Mouse (Mus musculus) stomach, postnatal 0 days (tissue): ENCODE data around the gene Camp. TPM values are rescaled to one million over a fixed set of nuclear protein-coding genes. Genes with fewer than 3 reads are reported as not detected.
A peak's percentile ranks its signal among the peaks of the same experiment; 100 is the strongest.

Experiments used
- ATAC-seq: fragments of 200-750 bp; cut with Nextera tagmentation; 2 replicates; pipeline ENCODE4 v1.8.0; 2017; ENCODE audit not compliant: low FRiP score, low TSS enrichment
- DNase-seq: peaks from one replicate; pipeline ENCODE4 v3.0.0-alpha.2; 2016; ENCODE audit warnings: low spot score
- H3K27ac ChIP-seq: fragments of 300-500 bp; sonication (generic); replicated peaks from 2 replicates; pipeline ENCODE4 v1.5.1; 2014; ENCODE audit warnings: mild to moderate bottlenecking, control low read depth
- H3K27me3 ChIP-seq: fragments of 300-500 bp; sonication (generic); 2 replicates; pipeline ENCODE4 v1.6.1; 2014; ENCODE audit warnings: low read length; ENCODE audit not compliant: control insufficient read depth, insufficient read depth
- H3K36me3 ChIP-seq: fragments of 300-500 bp; sonication (generic); 2 replicates; pipeline ENCODE4 v1.6.1; 2014; ENCODE audit warnings: low read length, mixed read lengths; ENCODE audit not compliant: control insufficient read depth, insufficient read depth
- H3K4me1 ChIP-seq: fragments of 300-500 bp; sonication (generic); replicated peaks from 2 replicates; pipeline ENCODE4 v1.6.1; 2014; ENCODE audit warnings: antibody characterized with exemption; ENCODE audit not compliant: control insufficient read depth, insufficient read depth
- H3K4me2 ChIP-seq: fragments of 300-500 bp; sonication (generic); replicated peaks from 2 replicates; pipeline ENCODE4 v1.6.1; 2014; ENCODE audit warnings: low read depth, mild to moderate bottlenecking, control low read depth, moderate library complexity
- H3K4me3 ChIP-seq: fragments of 300-500 bp; sonication (generic); 2 replicates; pipeline ENCODE4 v1.5.1; 2014; ENCODE audit warnings: low read depth, low read length, control low read depth
- H3K9ac ChIP-seq: fragments of 300-500 bp; sonication (generic); 2 replicates; pipeline ENCODE4 v1.6.1; 2014; ENCODE audit warnings: mild to moderate bottlenecking, low read length, control low read depth, mixed read lengths
- H3K9me3 ChIP-seq: fragments of 300-500 bp; sonication (generic); 2 replicates; pipeline ENCODE4 v1.6.1; 2016; ENCODE audit warnings: low read length; ENCODE audit not compliant: control insufficient read depth
- CTCF ChIP-seq: IDR thresholded peaks from 2 replicates; pipeline ENCODE4 v1.5.1; 2016; ENCODE audit warnings: antibody characterized with exemption, low read depth, mild to moderate bottlenecking, moderate library complexity
- EP300 ChIP-seq: optimal IDR thresholded peaks from 2 replicates; pipeline ENCODE3; 2016; ENCODE audit warnings: antibody characterized with exemption
- WGBS: fragments of 180-500 bp; shearing (Covaris S2); extraction: QIAGEN DNeasy Blood & Tissue Kit; methylation state at CpG from one replicate; pipeline ENCODE4 v1.1.7; 2014; 5-methylcytosine and 5-hydroxymethylcytosine counted together
- polyA plus RNA-seq: library from polyadenylated mRNA; unstranded; fragments of >200 nt; fragmentation: Nextera tagmentation; extraction: Ambion mirVana; gene quantifications from 2 replicates; pipeline ENCODE4 v1.2.1, GENCODE M21; 2015

Camp gene
- polyA plus RNA-seq, 1 experiment from 2014 or later: 1.5 TPM

DNA sequence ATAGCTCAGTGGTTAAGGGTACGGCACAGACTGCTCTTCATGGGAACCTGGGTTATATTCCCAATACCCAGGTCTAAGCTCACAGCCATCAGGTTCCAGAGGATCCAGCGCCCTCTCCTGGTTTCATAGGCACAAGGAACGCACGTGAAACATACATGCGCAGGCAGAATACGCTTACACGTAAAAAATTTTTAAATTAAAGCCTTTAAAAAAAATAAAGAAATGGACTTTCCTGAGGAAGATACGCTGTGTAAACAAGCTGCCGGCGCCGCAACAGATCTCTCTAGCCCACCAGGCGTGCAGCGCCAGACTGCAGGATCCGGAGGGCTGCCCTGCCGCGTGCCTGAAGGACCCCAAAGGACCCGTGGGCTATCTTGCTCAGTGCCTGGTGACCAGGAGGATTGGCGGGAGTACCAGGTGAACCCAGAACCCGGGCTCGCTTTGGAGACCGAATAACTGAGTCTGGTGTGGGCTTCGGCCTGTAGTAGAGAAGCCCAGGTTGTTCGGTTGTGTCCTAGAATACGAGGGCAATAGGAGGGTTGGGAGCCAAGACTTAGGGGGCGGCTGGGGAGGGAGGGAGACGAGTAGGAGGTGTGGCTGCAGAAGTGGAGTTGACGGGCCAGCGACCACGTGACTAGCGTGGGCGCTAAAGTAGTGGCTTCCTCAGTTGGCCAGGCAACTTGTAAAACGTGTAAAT is 16.9 kb downstream of the Camp start, which contains the start of gene Nme6:
TSS of gene Nme6 (plus strand) at position 359 of the 697 bp plus-strand sequence.
- peak; percentile 91 for DNase-seq
- H3K4me1 ChIP-seq: no peaks in the 10 kb centered on the region
- WGBS: under 1% methylated on average over 32 of the region's 32 CpGs
- TF ChIP-seq EP300: peak; percentile 93
- peak; percentile 86 for TF ChIP-seq CTCF
- peak within 1 kb of the TSS; percentile 71 for H3K9ac ChIP-seq
- H3K4me2 ChIP-seq: peak within 1 kb of the TSS; percentile 91
- no peaks in the 10 kb centered on the region for H3K27me3 ChIP-seq
- H3K9me3 ChIP-seq: no peaks in the 10 kb centered on the region
- H3K4me3 ChIP-seq: peak within 1 kb of the TSS; percentile 66
- ATAC-seq: peak; percentile 98
- no peaks in the 10 kb centered on the region for H3K36me3 ChIP-seq
- peak within 1 kb of the TSS; percentile 50 for H3K27ac ChIP-seq

- 67% methylated on average over 5 of the region's 5 CpGs for WGBS
- no peak for ATAC-seq
- TF ChIP-seq CTCF (no peak), EP300 (no peak)
These were observed 23.2 kb downstream of the Camp start for GRCm38 (mm10) chr9:109826181-109826580.

GRCm38 (mm10) chr9:109825739-109826138 is 23.7 kb downstream of the Camp start:
- H3K4me2 ChIP-seq: no peak overlapping the region
- TF ChIP-seq EP300 (no peak), CTCF (no peak)
- no peak overlapping the region for H3K4me3 ChIP-seq
- 57% methylated on average over 4 of the region's 4 CpGs for WGBS
- DNase-seq (no peak), ATAC-seq (no peak)
- no peaks in the 10 kb centered on the region for H3K9me3 ChIP-seq
- no peaks in the 10 kb centered on the region for H3K27me3 ChIP-seq
- no peak overlapping the region for H3K9ac ChIP-seq
- H3K4me1 ChIP-seq: no peaks in the 10 kb centered on the region
- H3K36me3 ChIP-seq: no peaks in the 10 kb centered on the region
- H3K27ac ChIP-seq: no peak overlapping the region

More at GRCm38 (mm10) chr9:109826181-109826580, 23.2 kb downstream of the Camp start:
- Histone ChIP-seq H3K27ac (no peak overlapping the region), H3K27me3 (no peaks in the 10 kb centered on the region), H3K36me3 (no peaks in the 10 kb centered on the region), H3K4me3 (no peak overlapping the region), H3K4me2 (no peak overlapping the region), H3K9ac (no peak overlapping the region), H3K4me1 (no peaks in the 10 kb centered on the region), H3K9me3 (no peaks in the 10 kb centered on the region)
- DNase-seq: no peak

DNA sequence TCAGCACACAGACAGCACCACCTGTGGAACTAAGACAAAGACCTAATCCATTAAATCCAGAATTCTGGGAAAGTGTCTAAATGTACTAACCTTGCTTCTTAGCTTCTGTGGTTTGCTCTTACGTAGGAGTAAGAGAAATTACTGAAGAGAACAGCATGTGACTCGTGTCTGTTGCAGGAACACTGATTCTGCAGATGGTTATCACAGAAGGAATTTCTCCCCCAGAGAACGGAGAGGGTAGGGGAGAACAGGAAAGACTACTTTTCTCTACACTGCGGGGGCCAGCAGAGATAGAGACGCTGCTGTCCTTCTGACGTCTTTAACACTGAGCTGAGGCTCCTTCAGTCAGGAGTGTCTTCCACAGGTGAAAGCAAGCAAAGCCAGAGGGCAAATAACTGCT is 33.1 kb downstream of the Camp start:
- no peaks in the 10 kb centered on the region for H3K27me3 ChIP-seq
- H3K4me2 ChIP-seq: no peak overlapping the region
- H3K36me3 ChIP-seq: no peaks in the 10 kb centered on the region
- no peak overlapping the region for H3K4me3 ChIP-seq
- WGBS: 34% methylated on average over 6 of the region's 6 CpGs
- no peaks in the 10 kb centered on the region for H3K4me1 ChIP-seq
- H3K9ac ChIP-seq: no peak overlapping the region
- H3K9me3 ChIP-seq: no peaks in the 10 kb centered on the region
- TF ChIP-seq CTCF: no peak
- no peak for TF ChIP-seq EP300
- ATAC-seq (no peak), DNase-seq (no peak)
- H3K27ac ChIP-seq: no peak overlapping the region

- Histone ChIP-seq H3K4me1 (no peaks in the 10 kb centered on the region), H3K27me3 (no peaks in the 10 kb centered on the region), H3K4me2 (no peak overlapping the region), H3K9me3 (no peaks in the 10 kb centered on the region), H3K27ac (no peak overlapping the region), H3K4me3 (no peak overlapping the region), H3K9ac (no peak overlapping the region), H3K36me3 (no peaks in the 10 kb centered on the region)
- WGBS: 51% methylated on average over 7 of the region's 7 CpGs
- no peak for TF ChIP-seq CTCF
- no peak for TF ChIP-seq EP300
- ATAC-seq: no peak
- no peak for DNase-seq
These were observed 36.0 kb downstream of the Camp start for GRCm38 (mm10) chr9:109813424-109813823.

DNA sequence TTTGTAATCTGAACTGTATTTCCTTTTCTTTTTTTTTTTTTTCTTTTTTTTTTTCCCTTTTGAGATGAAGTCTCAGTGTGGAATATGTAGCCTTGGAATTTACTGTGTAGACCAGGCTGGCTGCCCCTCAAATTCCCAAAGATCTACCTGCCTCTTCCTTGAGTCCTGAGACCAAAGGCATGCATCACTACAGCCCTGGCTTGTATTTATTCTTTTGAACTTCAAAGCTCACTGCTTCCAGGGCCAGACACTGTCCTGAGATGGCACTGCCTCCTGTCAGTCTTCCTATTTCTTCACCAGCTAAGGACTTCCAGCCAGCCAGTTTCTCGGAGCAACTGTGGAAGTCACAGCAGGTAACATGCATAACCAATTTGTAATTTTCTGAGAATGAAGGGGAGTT is 37.4 kb downstream of the Camp start, which contains the start of gene Spink8:
TSS of gene Spink8 (plus strand) at position 301 of the 400 bp plus-strand sequence.
- Histone ChIP-seq H3K27me3 (no peaks in the 10 kb centered on the region), H3K9me3 (no peaks in the 10 kb centered on the region), H3K4me1 (no peaks in the 10 kb centered on the region), H3K36me3 (no peaks in the 10 kb centered on the region), H3K4me2 (no peak within 1 kb of the TSS), H3K27ac (no peak within 1 kb of the TSS), H3K9ac (no peak within 1 kb of the TSS), H3K4me3 (no peak within 1 kb of the TSS)
- DNase-seq (no peak), ATAC-seq (no peak)
- TF ChIP-seq CTCF (no peak), EP300 (no peak)
- 77% methylated on average over 1 of the region's 1 CpGs for WGBS
